Mouse (Mus musculus) v-Abl transformed pro-B cells (cell line): ENCODE measurements around the gene Igf1r.

ENCODE experiments used
- in situ Hi-C, 2 experiments: fragments of 400-800 bp; cut with MboI; formaldehyde crosslinking; loops; one replicate each; pipeline ENCODE4 v1.15.1; 2025; ENCODE audit not compliant: unreplicated experiment in 2 of 2

Igf1r gene

DNA sequence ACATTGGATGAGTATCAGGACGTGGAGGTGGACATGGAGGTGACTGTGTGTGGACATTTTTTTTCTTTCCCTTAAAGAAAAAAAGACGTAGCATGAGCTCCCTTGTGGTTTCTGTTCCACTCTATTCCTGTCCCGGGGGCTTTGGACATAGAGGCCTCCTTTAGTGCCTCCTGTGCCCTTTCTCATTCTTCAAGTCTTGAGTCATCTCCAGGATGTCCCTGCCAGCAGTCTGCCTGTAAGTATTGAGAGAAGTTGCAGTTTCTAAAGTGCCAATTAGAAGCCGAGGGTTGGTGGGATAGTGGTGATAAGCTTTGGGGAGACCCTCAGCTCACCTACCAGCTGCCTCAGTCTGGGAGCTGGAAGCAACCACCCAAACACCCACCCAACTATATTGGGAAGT lies 92.0 kb downstream of the Igf1r start:
- in situ Hi-C loops: no loop called here

DNA sequence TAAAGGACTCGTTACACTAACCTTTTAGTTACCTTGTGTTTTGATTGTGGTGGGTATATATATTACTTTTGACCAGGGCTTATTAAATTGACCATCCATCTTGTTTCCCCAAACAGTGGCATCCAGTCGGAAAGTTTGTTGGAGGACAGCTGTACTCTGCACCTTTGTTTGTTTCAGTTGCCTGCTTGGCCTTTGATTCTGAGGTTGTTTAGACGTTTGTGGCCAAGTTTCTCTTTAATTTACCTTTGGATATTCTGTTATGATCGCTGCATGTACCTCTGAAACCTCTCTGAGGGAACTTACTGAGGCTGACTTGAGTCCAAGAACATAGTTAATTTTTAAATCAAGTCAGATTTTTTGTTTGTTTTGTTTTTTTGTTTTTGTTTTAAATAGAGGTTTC lies 94.5 kb downstream of the Igf1r start:
- in situ Hi-C loops: no loop called here

GRCm38 (mm10) chr7:68048532-68048931 lies 95.9 kb downstream of the Igf1r start:
- in situ Hi-C loops: no loop called here

DNA sequence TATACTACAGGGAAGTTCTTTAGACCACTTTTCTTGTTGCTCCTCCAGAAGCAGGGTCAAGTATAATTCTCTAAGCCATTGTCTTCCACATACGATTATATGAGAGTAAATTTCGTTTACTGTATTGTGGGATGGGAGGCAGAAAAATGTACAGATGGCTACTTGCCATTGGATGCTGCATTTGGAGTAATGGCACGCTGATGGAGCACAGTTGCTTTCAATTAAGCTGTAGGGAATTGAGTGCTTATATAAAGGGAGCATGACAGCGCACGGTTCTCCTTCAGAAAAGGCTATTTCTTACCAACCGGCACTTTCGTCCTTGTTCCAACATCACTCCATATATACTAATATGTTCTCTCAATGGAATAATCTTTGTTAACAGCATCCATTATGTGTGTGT lies 96.4 kb downstream of the Igf1r start:
- in situ Hi-C loops: no loop called here

DNA sequence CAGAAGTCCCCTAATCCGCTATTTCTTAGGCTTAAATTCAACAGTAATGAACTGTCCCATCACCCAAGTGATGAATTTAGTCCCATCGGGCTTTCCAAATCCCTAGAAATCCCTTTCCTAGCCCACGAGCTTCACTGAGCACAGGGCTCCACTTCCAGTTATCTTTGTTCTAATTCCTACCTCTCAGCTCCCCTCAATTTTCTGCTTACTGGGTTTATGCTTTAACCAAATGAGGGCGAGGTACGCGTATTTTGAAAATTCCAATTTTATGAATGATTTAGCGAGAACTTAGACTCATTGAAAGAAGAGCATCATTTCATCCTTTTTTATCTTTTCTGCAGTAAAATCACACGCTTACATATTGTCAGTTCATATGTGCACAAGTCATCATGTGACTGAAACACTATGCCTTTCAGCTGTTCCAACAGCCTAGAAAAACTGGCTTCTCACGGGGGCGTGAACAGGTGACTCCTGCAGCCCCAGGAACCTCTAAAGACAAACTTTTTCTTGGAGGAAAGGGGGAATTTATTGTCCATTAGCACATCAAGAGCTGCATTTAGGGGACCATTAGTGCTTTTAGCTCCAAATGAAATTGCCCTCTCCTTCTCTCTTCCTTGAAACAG lies 100.5 kb downstream of the Igf1r start:
- in situ Hi-C loops: no loop called here

- in situ Hi-C loops: no loop called here
Measured at GRCm38 (mm10) chr7:68054498-68054897, 101.9 kb downstream of the Igf1r start.

GRCm38 (mm10) chr7:68054956-68055355 lies 102.3 kb downstream of the Igf1r start:
- in situ Hi-C loops: no loop called here

DNA sequence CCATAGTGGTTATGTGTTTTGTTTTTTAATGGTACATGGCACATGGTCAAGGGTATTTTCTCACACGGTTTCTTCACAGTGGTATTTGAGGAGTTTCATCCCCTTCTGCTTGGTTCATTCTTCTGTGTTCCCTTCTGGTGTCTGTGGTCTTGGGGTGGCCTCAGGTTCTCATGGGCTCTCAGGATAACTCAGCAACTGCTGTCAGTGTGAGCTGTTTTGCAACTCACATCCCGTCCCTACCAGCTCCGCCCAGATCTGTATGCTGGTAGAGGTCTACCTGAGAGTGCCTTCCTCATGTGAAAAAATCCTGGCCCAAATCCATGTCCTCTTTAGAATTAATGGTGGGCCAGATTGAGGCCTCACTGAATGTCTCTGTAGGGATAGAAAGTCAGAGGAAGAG lies 104.4 kb downstream of the Igf1r start:
- in situ Hi-C loops: no loop called here

- in situ Hi-C loops: no loop called here
Measured at GRCm38 (mm10) chr7:68059690-68060089, 107.1 kb downstream of the Igf1r start.

DNA sequence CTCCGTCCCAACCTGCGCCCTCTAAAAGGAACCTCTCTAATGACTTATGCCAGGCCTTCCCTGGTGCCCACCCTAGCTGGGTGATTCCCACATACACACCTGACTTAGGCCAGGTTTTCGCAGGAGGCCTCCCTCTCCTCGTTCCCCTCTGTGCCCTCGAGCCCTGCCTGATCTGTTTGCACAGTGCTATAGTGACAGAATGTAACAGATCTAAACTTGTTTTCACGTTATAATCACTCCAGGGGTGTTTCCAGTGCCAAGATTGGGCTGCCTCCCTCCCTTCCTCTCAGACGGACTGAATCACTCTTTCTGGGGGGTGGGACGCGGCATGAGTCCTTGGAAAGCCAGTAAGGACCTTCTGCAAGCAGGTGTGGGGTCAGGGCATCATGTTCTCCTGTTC lies 108.8 kb downstream of the Igf1r start:
- in situ Hi-C loops: no loop called here

GRCm38 (mm10) chr7:68062170-68062848 lies 109.7 kb downstream of the Igf1r start:
- in situ Hi-C loops: no loop called here

- in situ Hi-C loops: no loop called here
Measured at GRCm38 (mm10) chr7:68062849-68063208, 110.2 kb downstream of the Igf1r start.

DNA sequence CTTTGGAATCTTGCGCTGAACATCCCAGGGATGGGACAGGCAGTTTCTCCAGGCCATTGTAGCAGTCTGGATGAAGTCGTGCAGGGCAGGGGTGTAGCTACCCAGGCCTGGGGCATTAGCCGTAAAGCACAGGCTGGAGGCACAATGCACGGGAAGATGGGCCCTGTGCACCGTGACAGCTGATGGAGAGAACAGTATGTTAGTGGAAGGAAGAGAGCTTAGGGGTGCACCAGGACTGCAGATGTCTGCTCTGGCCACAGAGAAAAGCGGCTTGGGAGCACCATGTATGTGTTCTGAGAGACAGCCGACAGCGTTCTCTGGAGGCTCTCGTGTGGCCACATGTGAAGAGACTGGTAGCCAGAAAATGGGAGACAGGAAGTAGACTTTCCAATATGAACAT lies 111.1 kb downstream of the Igf1r start:
- in situ Hi-C loops: no loop called here

DNA sequence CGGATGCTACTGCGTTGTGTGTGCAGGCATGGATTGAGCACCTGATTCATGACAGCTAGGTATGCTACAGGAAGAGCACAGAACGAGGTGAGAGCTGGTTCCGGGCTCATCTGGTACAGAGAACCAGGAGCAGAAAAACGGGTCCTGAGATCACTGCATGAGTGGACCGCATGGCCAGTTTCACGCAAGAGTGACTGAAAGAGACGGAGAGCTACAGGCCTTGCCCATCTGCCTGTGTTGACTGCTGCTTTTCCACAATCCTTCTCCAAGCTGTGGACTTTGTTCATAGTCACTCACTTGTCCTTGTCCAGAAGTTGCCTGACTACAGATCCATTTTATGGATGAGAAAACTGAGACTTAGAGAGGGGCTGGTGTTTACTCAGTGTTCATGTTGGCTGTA lies 111.5 kb downstream of the Igf1r start:
- in situ Hi-C loops: no loop called here

GRCm38 (mm10) chr7:68064647-68065362 lies 112.2 kb downstream of the Igf1r start:
- in situ Hi-C loops: no loop called here

DNA sequence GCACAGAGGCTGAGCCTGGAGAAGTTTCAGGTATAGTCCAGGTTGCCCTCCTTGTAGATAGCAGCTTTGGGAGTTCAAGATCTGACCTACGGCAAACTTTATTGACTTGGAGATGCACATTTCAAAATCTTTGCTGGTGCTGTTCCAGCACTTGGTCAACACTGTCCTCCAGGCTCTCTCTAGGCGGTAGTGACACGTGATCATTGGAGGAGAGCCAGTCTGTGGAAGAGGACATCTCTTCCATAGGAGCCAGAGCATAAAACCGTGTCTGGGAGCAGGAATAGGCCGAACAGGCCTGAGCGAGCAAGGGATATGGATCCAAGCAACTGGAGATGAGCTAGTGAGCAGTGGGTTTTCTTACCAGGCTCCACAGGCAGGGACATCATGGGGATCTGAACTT lies 113.3 kb downstream of the Igf1r start:
- in situ Hi-C loops: no loop called here

DNA sequence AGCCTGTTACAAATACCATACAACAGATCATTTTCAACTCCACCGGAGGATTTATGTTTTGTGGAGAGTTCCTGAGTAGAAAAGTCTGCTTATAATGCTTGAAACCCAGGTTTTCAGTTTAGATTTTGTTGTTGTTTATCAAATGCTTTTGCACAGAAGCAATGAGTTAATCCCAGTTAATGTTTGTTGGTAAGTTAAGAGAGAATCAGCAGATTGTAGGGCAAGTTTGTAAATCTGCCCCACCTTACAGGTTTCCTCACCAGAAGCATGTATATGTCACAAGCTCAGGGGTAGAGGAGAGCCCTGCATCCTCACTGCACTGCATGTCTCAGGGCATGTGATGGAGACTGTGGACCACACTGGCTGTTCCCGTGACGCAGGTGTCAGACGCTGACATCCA lies 114.7 kb downstream of the Igf1r start:
- in situ Hi-C loops: no loop called here

DNA sequence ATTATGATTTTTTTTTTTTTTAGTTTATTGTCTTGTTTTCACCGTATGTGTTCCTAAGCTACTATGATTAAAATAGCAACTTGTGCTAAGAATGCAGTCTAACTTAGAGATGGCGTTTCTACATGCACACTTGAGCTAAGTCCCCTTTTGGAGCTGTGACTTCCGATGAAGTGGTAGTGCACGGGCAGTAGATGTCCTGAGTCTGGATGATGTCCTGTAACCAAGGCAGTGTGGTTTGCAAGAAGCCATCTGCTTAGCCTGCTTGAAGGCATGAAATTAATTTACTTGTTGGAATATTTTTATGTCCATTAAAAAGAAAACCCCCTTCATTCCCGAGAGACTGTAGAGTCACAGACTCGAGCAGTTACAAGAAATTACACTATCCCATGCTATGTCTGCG lies 116.7 kb downstream of the Igf1r start:
- in situ Hi-C loops: no loop called here

DNA sequence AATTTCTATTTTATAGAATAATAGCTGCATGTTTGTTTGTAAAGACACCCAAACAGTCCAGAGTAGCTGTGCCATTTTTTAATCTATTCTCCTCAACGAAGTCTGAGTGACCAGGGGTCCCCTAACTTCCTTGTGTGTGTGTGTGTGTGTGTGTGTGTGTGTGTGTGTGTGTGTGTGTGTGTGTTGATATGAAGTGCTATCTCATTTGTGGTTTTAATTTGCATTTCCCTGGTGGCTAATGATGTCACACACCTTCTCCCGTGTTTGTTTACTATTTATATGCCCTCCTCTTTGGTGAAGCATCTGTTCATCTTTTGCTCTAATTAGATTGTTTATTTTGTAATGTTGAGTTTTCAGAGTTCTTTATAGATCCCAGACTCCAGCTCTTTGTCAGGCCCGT lies 117.4 kb downstream of the Igf1r start:
- in situ Hi-C loops: no loop called here

GRCm38 (mm10) chr7:68070626-68071025 lies 118.0 kb downstream of the Igf1r start:
- in situ Hi-C loops: no loop called here

- in situ Hi-C loops: no loop called here
Measured at GRCm38 (mm10) chr7:68071050-68071449, 118.4 kb downstream of the Igf1r start.

DNA sequence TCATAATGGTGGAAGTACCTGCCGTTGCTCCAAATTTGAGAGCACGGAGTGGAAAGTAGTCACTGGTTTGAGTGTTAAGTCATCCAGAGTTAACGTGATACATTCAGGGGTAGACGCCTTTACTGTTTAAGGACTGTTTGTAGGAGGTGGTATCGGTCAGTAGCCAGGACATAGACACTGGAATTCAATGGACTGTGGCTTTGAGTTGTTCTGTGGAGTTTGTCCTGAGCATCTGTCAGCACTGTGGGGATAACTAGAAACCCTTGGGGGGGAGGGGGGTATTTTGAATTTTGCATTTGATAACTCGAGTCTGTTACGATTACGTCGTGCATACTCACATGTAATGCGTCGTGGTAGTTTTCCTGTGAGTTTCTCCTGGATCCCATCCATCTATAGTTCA lies 119.1 kb downstream of the Igf1r start:
- in situ Hi-C loops: no loop called here
